Mouse (Mus musculus) right cerebral cortex, adult 18-20 months (tissue): Measurements from ENCODE around the gene Rpia.

ENCODE experiments used
- DNase-seq: peaks from one replicate; pipeline ENCODE4 v3.0.0; 2022; ENCODE audit warnings: mixed read lengths

Rpia gene

GRCm38 (mm10) chr6:70749750-70750149 lies 42.3 kb downstream of the Rpia start:
- DNase-seq = no peak

- DNase-seq = no peak
Measured at GRCm38 (mm10) chr6:70747702-70748101, 44.3 kb downstream of the Rpia start.

GRCm38 (mm10) chr6:70743902-70744301 lies 48.1 kb downstream of the Rpia start:
- DNase-seq = no peak

DNA sequence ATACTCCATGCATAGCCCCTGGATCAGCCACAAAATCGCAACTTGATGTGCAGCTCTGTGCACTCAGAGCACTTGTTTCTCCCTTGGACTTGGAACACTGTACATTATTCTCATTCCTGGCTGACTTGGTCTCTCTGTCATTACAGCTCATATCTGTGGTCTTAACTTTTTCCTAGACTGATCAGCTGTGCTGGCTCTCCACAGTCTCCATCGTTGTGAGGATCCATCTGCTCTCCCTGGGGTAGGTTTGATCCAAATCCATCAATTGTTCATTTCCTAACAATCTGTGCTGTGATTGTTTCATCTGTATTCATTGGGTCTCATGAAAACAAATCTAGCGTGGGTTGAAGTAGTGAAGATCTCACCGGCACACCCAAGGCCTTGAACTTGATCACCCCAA lies 49.2 kb downstream of the Rpia start:
- DNase-seq = no peak

DNA sequence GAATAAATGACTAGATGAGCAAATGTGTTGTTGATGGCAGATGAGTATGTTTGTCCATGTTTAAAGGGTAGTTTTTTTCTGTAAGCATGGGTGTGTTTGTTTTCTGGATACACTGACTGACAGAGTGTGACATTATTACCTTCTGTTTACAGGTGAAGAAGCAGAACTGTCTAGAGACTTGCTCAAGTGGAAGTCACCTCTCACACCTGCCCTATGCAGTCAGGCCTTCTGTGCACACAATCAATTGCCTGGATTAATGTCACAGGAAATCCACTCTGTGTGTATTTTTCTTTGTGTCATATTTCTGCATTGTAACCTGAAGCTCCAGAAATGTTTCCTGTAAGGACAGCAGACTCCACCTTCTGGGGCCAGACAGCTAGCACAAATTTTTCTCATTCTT lies 51.5 kb downstream of the Rpia start:
- no peak for DNase-seq

DNA sequence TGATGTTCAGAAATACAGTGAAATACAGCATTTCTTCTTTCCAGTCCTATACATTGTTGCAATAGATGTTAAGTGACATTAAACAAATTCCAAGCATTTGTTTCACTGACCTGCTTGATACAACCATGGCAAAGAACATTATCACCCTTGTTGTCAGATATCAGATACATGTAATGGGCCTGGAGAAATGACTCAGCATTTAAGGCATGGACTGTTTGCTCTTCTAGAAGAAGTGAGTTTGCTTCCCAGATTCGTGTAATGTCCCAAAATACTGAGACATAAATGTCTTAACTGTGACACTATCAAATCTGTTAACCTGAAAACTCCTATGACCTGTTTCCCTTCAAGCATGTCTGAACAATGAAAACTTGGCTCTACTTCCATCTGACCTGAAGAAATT lies 52.6 kb downstream of the Rpia start:
- no peak for DNase-seq

DNA sequence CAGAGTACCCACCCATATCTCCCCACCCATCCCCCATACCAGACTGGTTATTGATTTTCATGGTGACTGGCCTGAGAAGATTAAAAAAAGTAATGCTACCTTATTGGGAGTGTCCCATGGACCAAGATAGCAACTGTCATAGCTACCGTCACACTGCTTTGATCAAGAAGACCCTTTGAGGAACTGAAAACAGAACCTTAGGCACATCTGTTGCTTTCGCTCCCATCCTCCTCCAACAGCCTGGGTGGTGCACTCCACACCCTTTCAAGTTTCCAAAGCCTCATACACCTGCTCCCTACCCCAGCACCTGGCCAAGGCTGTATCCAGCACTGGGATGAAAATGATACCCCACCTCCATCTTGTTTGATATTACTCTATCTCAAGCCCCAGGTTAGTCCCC lies 56.5 kb downstream of the Rpia start:
- no peak for DNase-seq

GRCm38 (mm10) chr6:70730828-70731227 lies 61.2 kb downstream of the Rpia start:
- no peak for DNase-seq

GRCm38 (mm10) chr6:70729125-70729524 lies 62.9 kb downstream of the Rpia start:
- DNase-seq = no peak

DNA sequence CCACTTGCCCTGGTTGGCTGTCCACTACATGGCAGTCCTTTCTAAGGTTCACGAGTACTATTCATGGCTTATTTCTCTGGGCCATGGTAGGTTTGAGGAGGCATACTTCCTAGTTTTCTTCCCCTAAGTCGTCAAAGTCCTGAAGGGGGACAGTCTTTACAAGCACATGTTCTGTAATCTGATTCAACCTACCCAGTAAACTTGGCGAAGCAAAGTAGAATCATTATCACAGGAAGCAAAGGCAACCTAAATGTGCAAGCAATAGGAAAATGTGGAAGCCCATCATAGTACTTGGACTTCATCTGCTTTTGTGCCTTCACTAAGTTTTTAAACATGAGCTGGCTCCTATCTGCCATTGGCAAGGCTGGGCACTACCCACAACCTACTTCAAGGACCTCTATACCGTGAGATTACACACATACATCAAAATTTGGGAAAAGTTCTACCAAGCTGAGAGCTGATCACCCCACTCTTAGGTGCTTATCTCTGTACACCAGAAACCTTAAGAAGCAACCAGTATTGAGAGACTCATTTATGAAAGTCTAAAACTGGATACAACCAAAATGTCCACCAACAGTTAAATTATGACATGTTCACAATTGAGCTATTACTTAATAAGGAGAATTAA lies 64.8 kb downstream of the Rpia start:
- DNase-seq = no peak

DNA sequence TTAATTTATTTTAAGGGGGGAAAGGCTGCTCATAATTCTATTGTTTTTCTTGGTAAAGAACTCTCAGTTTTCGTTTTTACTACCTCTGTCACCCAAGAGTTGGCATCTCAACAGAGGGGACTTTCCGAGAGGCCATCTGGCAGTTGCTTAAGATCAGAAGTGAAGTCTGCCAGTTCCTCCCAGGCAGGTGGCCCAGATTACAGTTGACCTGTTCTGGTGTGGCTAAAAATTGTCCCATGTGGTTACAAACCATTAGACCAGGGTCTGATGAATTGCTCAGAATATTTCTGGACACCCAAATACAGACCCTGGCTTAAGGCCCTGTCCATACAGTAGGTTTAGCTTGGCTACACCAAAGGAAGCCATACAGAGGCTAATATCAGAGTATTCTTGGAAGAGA lies 66.4 kb downstream of the Rpia start:
- DNase-seq = no peak

DNA sequence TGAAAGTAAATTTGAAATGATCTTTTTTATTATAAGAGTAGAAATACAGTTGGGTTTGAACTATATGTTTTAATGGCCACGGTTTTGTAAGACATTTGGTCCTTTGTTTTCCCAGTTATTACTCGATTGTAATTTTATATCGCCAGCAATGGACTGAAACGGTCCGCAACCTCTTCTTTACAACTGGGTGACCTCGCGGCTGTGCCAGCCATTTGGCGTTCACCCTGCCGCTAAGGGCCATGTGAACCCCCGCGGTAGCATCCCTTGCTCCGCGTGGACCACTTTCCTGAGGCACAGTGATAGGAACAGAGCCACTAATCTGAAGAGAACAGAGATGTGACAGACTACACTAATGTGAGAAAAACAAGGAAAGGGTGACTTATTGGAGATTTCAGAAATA lies 67.3 kb downstream of the Rpia start:
- no peak for DNase-seq

DNA sequence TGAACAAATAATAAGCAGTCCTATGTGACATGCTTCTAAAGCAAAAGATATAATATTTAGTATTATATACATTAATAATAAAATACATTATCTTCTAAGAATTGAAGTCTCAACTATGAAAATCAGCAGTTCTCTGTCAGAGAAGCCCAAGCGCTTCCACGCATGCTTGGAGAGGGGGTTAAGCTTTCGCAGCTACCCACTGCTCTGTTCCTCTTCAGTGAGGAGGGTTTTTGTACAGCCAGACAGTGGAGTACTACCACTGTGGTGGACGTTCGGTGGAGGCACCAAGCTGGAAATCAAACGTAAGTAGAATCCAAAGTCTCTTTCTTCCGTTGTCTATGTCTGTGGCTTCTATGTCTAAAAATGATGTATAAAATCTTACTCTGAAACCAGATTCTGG lies 69.7 kb downstream of the Rpia start:
- DNase-seq = no peak

- DNase-seq = no peak
Measured at GRCm38 (mm10) chr6:70718760-70719159, 73.3 kb downstream of the Rpia start.

GRCm38 (mm10) chr6:70718164-70718563 lies 73.9 kb downstream of the Rpia start:
- no peak for DNase-seq

DNA sequence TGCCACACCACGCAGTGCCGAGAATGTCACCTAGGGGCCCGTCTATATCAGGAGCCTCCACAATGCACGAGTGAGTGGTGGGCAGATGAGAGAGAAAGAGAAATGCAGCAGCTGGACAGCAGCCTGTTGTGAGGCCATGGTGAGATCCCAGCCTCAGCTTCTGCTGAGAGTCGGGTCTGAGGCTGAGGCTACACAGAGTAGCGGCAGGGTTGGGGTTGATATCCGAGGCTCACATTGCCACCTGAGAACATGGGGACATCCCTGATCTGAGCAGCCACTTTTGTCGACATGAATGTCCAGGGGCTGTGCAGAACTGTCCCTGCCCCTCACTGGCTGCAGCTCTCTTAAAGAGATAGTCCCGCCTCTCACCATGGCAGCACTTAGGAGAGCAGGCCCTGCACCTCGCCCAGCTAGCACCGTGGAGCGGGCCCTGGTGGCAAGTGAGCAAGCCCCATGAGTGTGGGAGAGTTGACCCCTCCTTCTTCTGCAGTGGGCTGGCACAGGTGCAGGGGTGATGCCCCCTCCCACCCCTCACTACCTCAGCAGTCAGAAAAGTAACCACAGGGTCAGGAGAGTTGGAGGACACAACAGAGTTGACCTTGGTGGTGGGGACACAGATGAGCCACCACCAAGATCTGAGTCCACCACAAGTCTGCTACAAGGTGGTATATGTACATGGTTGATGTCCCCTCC lies 75.2 kb downstream of the Rpia start:
- DNase-seq = no peak
